In the genomic region with DNA sequence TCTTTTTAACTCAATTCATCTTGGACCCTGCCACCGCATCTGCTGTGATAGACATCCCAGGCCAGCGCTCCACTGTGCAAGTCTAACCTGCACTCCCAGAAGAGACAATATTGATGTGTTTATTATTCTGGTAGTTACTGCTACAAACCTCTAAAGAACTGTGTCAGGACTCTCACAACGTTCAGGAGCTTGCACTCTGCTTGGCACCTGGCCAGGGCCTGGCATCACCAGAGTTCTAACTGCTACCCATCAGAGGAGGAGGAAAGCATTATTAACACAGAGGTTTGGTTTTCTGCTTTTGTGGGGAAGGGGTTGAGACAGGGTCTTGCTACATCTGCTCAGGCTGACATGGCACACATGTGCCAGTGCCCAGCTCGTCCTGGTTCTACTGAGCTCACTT, we compare ENCODE assay signal across 10 mouse cellular contexts. TPM values are rescaled to one million over a fixed set of nuclear protein-coding genes. Genes with fewer than 3 reads are reported as not detected.
A peak's percentile ranks its signal among the peaks of the same experiment; 100 is the strongest.
DNase-seq lines count a peak whose midpoint lies in the region; ATAC-seq and TF ChIP-seq lines count a peak whose summit lies in the region.
"Had no signal": no experiment of that assay in that cellular context is flagged by ENCODE, and none has a peak within 500 bp of the region (broad histone marks: within the 10 kb centered on the region; RNA-seq: fewer than 3 reads in every experiment).

No protein-coding gene starts in this region.

- H3K27me3 ChIP-seq in midbrain, postnatal 0 days (ENCODE audit: insufficient read depth, low read length) = no peaks in the 10 kb centered on the region
- no peaks in the 10 kb centered on the region for H3K27me3 ChIP-seq in midbrain, embryonic 15.5 days (replicated peaks)
- H3K27me3 ChIP-seq: limb, embryonic 13.5 days; stomach, embryonic 15.5 days had no signal

- peak; percentile 49 for DNase-seq in heart, postnatal 4 days
- DNase-seq in heart, adult 8-10 months (ENCODE audit: low spot score) = no peak
- DNase-seq in midbrain, postnatal 0 days (ENCODE audit: low spot score) = peak; percentile 33
- peak; percentile 58 to 69 for DNase-seq in cerebellum, adult 18-20 months
- peak; percentile 57 for DNase-seq in layer of hippocampus, adult 9-11 months
- no peak for DNase-seq in thymus, postnatal 14 days

- no peaks in the 10 kb centered on the region for H3K36me3 ChIP-seq in midbrain, postnatal 0 days (ENCODE audit: insufficient read depth, low read length)
- no peaks in the 10 kb centered on the region for H3K36me3 ChIP-seq in midbrain, embryonic 15.5 days (replicated peaks)
- H3K36me3 ChIP-seq: limb, embryonic 13.5 days; stomach, embryonic 15.5 days had no signal

- H3K4me1 ChIP-seq in midbrain, postnatal 0 days (ENCODE audit: insufficient read depth, low read length) = peaks cover 9% of the 10 kb centered on the region; the same call in 1 of the 2 replicates
- peaks cover 26% of the 10 kb centered on the region for H3K4me1 ChIP-seq in midbrain, embryonic 15.5 days

- H3K4me3 ChIP-seq in midbrain, postnatal 0 days (ENCODE audit: low read depth, low read length) = no peak overlapping the region
- no peak overlapping the region for H3K4me3 ChIP-seq in midbrain, embryonic 15.5 days
- H3K4me3 ChIP-seq: erythroblast, embryonic 14.5 days; limb, embryonic 13.5 days; stomach, embryonic 15.5 days had no signal

- no peak for TF ChIP-seq CTCF in midbrain, postnatal 0 days (IDR thresholded peaks at IDR 0.05)

- no peak overlapping the region for H3K9ac ChIP-seq in midbrain, postnatal 0 days (replicated peaks; ENCODE audit: low read length, poor library complexity, severe bottlenecking)
- H3K9ac ChIP-seq in midbrain, embryonic 15.5 days = no peak overlapping the region
- H3K9ac ChIP-seq: limb, embryonic 13.5 days; stomach, embryonic 15.5 days had no signal

- no peak for ATAC-seq in midbrain, postnatal 0 days (ENCODE audit: low FRiP score)
- no peak for ATAC-seq in midbrain, embryonic 15.5 days (replicated peaks)

- H3K27ac ChIP-seq in midbrain, postnatal 0 days (ENCODE audit: low read depth, low read length) = no peak overlapping the region
- no peak overlapping the region for H3K27ac ChIP-seq in midbrain, embryonic 15.5 days
- H3K27ac ChIP-seq: limb, embryonic 13.5 days; stomach, embryonic 15.5 days had no signal

- no peak overlapping the region for H3K4me2 ChIP-seq in midbrain, postnatal 0 days (ENCODE audit: low read depth, low read length, poor library complexity, severe bottlenecking)
- no peak overlapping the region for H3K4me2 ChIP-seq in midbrain, embryonic 15.5 days
- H3K4me2 ChIP-seq: limb, embryonic 13.5 days; stomach, embryonic 15.5 days had no signal

- H3K9me3 ChIP-seq in midbrain, postnatal 0 days (ENCODE audit: low read length) = no peaks in the 10 kb centered on the region
- H3K9me3 ChIP-seq in midbrain, embryonic 15.5 days = no peaks in the 10 kb centered on the region
- H3K9me3 ChIP-seq: limb, embryonic 13.5 days; stomach, embryonic 15.5 days had no signal

- 63% methylated on average over 4 of the region's 4 CpGs for WGBS in midbrain, postnatal 0 days
- 69% methylated on average over 4 of the region's 4 CpGs for WGBS in midbrain, embryonic 15.5 days

RNA-seq across cellular contexts. Expression of gene Atp2c1, which starts 45.0 kb away (rescaled TPM):
- total RNA-seq in heart, postnatal 4 days (2021) = 10 to 100 TPM; 45.6 to 56.2 TPM
- 10 to 100 TPM; 51.2 to 63.2 (median 57.2) TPM for total RNA-seq in heart, adult 8-10 months (2022)
- 157 and 184 TPM in 2 replicates for total RNA-seq in midbrain, postnatal 0 days (2014; rRNA removed)
- 65.7 and 70.6 TPM in 2 replicates for polyA plus RNA-seq in midbrain, postnatal 0 days (2015; fragmentation: Nextera tagmentation; extraction: Ambion mirVana)
- polyA plus RNA-seq in midbrain, embryonic 15.5 days (2015; fragmentation: Nextera tagmentation; extraction: Ambion mirVana) = 110 and 113 TPM in 2 replicates

Comparison
In these comparisons a context has a peak if more than half of its experiments do, and no peak if none do; other contexts are left out.
1. DNase-seq: peak in heart, postnatal 4 days (single experiment), midbrain, postnatal 0 days (single experiment), cerebellum, adult 18-20 months (2 of 2) and layer of hippocampus, adult 9-11 months (single experiment); none in heart, adult 8-10 months (single experiment) and thymus, postnatal 14 days (single experiment).